Mouse (Mus musculus) macrophage (primary cell): Measurements from ENCODE around the gene Pik3c2b. TPM values are rescaled to one million over a fixed set of nuclear protein-coding genes. Genes with fewer than 3 reads are reported as not detected.

Experiments
- H3K27ac ChIP-seq: fragments of 350-480 bp; formaldehyde crosslinking; 2 replicates; pipeline ENCODE4 v1.9.0; 2021
- H3K36me3 ChIP-seq: fragments of 350-480 bp; formaldehyde crosslinking; 2 replicates; pipeline ENCODE4 v1.9.0; 2021; ENCODE audit errors: inconsistent target
- H3K4me3 ChIP-seq: fragments of 350-480 bp; formaldehyde crosslinking; 2 replicates; pipeline ENCODE4 v1.9.0; 2021; ENCODE audit errors: inconsistent target
- H3K79me2 ChIP-seq: fragments of 350-480 bp; formaldehyde crosslinking; 2 replicates; pipeline ENCODE4 v1.9.0; 2021; ENCODE audit errors: inconsistent target
- WGBS: methylation state at CpG from one replicate; pipeline ENCODE4 v1.1.7; 2026; ENCODE audit warnings: inconsistent platforms; ENCODE audit not compliant: missing documents; 5-methylcytosine and 5-hydroxymethylcytosine counted together
- polyA plus RNA-seq: library from polyadenylated mRNA; stranded (reverse); fragments of 250-400 nt; gene quantifications from 3 replicates; pipeline ENCODE4 v1.2.4, GENCODE M21; 2018; ENCODE audit warnings: inconsistent platforms

The Pik3c2b gene
- polyA plus RNA-seq, 1 experiment from 2014 or later: 0.04 TPM

DNA sequence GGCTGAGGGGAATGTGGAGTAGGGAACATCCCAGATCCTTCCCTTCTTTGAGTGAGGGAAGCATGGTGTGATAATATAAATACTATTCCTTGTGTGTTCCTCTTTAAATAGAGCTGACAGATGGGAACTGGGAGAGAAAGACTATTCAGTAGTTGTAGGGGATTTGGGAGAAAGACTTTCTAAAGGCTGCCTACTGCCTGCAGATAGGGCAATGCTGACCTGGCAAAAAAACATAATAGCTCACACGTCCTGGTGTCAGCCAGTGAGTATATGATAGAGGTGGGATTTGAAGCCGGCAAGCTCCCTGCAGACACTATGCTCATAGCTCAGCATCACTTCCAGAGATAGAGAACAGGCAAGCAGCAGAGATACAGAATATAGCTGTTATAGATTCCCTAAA, 3.2 kb downstream of the Pik3c2b start:
- Histone ChIP-seq H3K27ac (no peak overlapping the region), H3K4me3 (no peak overlapping the region), H3K79me2 (no peaks in the 10 kb centered on the region), H3K36me3 (no peaks in the 10 kb centered on the region)
- 89% methylated on average over 2 of the region's 2 CpGs for WGBS

DNA sequence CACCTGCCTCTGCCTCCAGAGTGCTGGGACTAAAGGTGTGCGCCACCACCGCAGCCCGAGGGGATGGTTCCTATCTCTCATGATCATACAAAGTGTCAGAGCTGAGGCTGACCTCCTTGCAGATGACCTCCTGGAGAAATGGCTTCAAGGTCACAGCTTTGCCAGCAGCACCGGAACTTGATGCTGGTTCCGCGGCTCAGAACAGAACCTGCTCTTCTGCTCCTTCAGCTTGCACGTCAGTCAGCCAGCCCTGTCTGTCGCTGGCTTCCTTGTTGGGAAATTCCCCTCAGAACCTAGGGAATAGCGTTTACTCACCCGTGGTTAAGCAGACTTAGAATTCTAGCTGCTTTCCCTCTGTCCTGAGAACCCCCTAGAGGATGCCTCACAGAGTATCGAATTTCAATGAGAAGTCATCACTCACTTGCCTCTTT, 4.5 kb downstream of the Pik3c2b start:
- H3K36me3 ChIP-seq: no peaks in the 10 kb centered on the region
- 83% methylated on average over 11 of the region's 11 CpGs for WGBS
- H3K4me3 ChIP-seq: no peak overlapping the region
- H3K27ac ChIP-seq: no peak overlapping the region
- H3K79me2 ChIP-seq: no peaks in the 10 kb centered on the region

- no peaks in the 10 kb centered on the region for H3K36me3 ChIP-seq
- no peak overlapping the region for H3K4me3 ChIP-seq
- H3K27ac ChIP-seq: no peak overlapping the region
- 91% methylated on average over 2 of the region's 2 CpGs for WGBS
- no peaks in the 10 kb centered on the region for H3K79me2 ChIP-seq
Measured at GRCm38 (mm10) chr1:133051829-133052228, 6.4 kb downstream of the Pik3c2b start.

- WGBS: 98% methylated on average over 5 of the region's 5 CpGs
- Histone ChIP-seq H3K4me3 (no peak overlapping the region), H3K36me3 (no peaks in the 10 kb centered on the region), H3K27ac (no peak overlapping the region), H3K79me2 (no peaks in the 10 kb centered on the region)
Measured at GRCm38 (mm10) chr1:133053034-133053433, 7.6 kb downstream of the Pik3c2b start.

DNA sequence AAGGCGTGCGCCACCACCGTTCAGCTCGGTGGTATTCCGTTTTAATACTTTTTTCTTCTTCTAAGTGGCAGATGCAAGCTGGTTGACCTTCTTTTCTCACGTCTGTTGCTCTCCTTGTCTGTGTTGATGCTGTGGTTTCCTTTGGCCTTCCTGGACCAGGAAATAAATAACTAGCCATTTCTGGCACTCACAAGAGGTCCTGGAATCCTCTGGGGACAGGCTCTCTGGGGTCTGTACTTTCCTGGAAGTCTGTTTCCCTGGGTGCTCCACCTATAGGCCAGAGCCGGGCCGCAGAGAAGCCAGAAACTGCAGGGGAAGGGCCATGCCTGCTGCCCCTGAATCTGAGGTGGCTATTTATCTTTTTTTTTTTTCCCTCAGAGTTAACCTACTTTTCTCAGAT, 8.9 kb downstream of the Pik3c2b start:
- H3K36me3 ChIP-seq: no peaks in the 10 kb centered on the region
- WGBS: 81% methylated on average over 8 of the region's 8 CpGs
- no peak overlapping the region for H3K27ac ChIP-seq
- no peak overlapping the region for H3K4me3 ChIP-seq
- no peaks in the 10 kb centered on the region for H3K79me2 ChIP-seq

DNA sequence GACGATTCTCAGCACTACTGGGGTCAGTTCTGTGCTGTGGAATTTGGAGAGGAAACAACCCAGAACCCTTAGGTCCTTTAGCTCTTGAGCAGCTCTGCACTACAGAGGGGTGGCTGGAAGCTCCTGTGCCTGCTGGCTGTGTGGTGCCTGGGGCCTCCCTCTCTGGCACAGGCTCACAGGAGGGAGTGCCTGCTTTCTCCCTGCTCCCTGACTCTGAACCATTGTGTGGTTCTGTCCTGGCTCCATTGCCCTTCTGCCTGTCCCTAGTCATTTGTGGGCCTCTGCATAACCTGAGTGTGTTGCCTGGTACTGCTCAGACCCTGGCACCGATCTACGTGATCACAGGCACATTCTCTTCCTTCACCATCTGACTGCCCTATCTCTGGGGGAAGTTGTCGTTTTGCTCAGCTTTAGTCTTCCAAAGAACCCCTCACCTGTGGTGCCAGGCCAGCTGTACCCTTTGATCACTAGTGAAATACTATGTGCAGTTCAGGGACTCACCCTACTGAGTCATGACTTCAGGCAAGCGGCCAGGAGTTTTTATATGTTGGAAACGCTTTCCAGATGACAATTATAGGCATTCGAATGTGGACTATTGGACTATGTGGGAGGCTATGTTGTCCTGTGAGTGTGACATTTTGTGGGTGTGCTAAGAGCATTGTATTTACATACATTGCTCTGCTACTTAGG, 12.0 kb downstream of the Pik3c2b start:
- Histone ChIP-seq H3K27ac (no peak overlapping the region), H3K4me3 (no peak overlapping the region), H3K36me3 (no peaks in the 10 kb centered on the region), H3K79me2 (no peaks in the 10 kb centered on the region)
- WGBS: 43% methylated on average over 7 of the region's 7 CpGs

DNA sequence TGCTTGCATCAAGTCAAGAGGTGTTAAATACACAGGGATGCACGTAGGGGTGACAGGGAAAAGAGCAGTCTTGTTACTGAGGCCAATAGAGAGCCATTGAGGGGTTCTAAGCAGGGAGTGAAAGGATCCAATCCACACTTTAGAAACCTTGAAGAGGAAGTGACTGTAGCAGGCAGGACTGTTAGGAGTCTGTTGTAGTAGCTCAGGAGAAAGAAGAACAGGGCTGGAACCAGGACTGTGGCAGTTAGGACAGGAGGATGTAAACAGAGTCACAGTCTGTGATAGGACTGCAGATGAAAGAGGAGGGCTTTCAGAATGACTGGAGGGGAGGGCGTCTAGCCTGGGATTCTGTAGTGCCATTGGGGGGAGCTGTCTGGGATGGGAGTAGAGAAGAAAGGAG, 14.1 kb downstream of the Pik3c2b start:
- Histone ChIP-seq H3K27ac (no peak overlapping the region), H3K79me2 (no peaks in the 10 kb centered on the region), H3K4me3 (no peak overlapping the region), H3K36me3 (no peaks in the 10 kb centered on the region)
- WGBS: 85% methylated on average over 1 of the region's 2 CpGs

DNA sequence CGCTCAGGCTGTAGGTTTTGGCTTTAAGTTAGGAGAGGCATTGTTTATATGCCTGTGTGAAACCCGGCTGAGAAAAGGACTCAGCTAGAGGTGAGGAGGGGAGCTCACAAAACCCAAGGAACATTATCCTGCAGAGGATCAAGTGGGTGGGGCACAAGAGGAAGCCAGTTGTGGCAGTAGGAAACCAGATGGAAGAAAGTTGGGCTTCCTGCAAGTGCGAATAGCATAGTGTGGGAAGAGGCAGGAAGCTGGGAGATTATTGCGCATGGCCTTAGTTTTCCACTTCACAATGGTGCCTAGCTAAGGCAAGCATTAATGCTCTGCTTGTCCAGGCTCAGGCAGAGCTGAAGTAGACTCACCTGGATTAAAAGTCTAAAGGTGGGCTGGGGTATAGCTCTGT, 15.2 kb downstream of the Pik3c2b start:
- Histone ChIP-seq H3K36me3 (no peaks in the 10 kb centered on the region), H3K4me3 (no peak overlapping the region), H3K79me2 (no peaks in the 10 kb centered on the region), H3K27ac (no peak overlapping the region)
- 64% methylated on average over 4 of the region's 4 CpGs for WGBS

- H3K36me3 ChIP-seq: no peaks in the 10 kb centered on the region
- H3K79me2 ChIP-seq: no peaks in the 10 kb centered on the region
- no peak overlapping the region for H3K27ac ChIP-seq
- 96% methylated on average over 6 of the region's 6 CpGs for WGBS
- no peak overlapping the region for H3K4me3 ChIP-seq
Measured at GRCm38 (mm10) chr1:133063164-133063563, 17.7 kb downstream of the Pik3c2b start.

DNA sequence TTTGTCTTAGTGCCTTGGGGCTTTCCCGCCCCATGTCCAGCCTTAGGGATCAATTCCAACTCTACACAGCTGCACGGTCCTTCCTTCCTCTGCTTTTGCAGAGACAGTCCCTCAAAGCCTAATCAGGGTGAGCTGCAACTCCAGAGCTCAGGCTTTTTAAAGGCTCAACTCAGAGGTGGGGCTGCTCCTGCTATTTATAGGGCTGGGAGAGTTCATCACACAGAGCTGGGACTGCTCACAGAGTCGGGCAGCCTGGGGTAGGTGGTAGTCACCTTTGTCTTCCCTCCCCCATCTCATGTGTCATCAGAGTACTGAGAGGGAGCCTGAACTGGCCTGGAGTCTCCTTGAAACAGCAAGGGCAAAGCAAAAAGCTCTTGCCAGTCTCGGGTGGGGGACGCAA, 22.8 kb downstream of the Pik3c2b start:
- no peaks in the 10 kb centered on the region for H3K79me2 ChIP-seq
- H3K36me3 ChIP-seq: no peaks in the 10 kb centered on the region
- 92% methylated on average over 5 of the region's 5 CpGs for WGBS
- H3K27ac ChIP-seq: no peak overlapping the region
- H3K4me3 ChIP-seq: no peak overlapping the region

DNA sequence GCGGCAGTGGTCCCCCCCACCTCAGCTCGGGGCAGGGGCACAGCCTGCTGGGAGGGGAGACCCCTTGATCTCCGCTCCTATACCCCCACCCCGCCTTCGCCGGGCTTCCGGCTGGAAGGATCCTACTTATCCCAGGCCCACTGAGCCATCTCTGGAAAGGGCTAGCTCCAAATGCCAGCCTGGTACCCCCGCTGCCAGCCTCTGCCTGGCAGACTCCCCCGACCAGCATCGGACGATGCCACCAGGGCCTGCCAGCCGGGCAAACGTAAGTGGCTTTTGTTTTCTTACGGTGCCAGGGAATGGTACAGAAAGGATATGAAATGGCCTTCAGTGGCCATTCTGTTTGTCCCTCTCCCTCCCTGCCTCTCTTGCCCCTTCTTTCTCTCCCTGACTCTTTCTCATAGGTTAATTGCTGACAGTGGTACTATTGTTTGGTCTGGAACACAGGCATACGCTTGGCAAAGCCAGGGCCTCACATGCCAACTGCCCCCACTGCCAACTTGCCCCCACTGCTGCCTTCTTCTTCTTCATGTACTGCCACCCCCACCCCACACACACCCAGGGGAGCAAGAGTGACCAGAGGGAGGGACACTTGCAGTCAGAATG, 23.3 kb downstream of the Pik3c2b start:
- Histone ChIP-seq H3K36me3 (no peaks in the 10 kb centered on the region), H3K4me3 (no peak overlapping the region), H3K27ac (no peak overlapping the region), H3K79me2 (no peaks in the 10 kb centered on the region)
- WGBS: 95% methylated on average over 15 of the region's 15 CpGs

- Histone ChIP-seq H3K4me3 (no peak overlapping the region), H3K27ac (no peak overlapping the region)
- WGBS: 79% methylated on average over 12 of the region's 12 CpGs
Measured at GRCm38 (mm10) chr1:133069275-133070120, 24.0 kb downstream of the Pik3c2b start.

DNA sequence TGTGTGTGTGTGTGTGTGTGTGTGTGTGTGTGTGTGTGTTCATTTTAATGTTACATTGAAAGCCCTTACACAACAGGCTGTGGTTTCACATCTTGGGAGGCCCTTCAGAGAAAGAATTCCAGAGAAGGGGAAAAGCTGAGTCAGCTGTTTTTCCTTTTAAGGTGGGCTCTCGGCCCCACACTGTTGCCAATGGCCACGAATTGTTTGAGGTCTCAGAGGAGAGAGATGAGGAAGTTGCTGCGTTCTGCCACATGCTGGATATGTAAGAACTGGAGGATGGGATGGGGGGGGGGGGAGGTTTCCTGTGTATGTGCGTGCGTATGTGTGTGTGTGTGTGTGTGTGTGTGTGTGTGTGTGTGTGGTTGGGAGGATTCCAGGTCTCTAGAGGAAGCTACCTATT, 24.7 kb downstream of the Pik3c2b start:
- WGBS: 40% methylated on average over 1 of the region's 5 CpGs
- H3K36me3 ChIP-seq: no peaks in the 10 kb centered on the region

More at GRCm38 (mm10) chr1:133069275-133070120, 24.0 kb downstream of the Pik3c2b start:
- H3K79me2 ChIP-seq: no peaks in the 10 kb centered on the region
- H3K36me3 ChIP-seq: no peaks in the 10 kb centered on the region

DNA sequence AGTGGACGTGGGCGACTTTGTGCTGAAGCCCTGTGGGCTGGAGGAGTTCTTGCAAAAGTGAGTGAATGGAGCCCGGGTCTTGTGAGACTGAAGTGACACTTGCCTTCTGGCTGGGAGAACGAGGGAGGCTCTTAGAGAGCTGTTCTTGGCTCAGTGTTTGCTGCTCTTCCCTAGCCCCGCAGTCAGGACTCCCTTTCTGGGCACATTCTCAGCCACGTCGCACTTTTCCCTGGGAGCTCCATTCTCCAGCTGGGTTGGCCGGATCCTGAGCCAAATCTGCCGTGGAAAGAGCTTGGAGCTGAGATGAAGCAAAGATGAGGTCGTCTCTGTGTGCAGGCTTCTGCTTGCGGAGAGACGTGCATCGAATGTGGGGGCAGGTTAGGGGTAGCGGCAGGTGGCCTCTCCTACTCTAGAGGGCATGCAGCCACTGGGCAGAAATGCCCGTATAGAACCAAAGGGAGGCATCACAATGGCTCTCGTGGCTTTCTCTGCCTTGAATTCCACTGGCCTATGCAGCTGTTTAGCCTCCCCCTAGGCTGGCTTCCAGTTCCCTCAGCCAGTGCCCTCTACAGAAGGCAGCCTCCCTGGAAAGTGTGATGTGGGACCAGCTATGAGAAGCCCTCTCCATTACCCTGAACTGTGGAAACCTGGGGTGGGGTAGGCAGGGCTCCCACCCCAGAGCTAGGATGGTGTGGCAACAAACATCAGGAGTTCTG, 26.4 kb downstream of the Pik3c2b start:
- no peak overlapping the region for H3K4me3 ChIP-seq
- H3K36me3 ChIP-seq: no peaks in the 10 kb centered on the region
- no peaks in the 10 kb centered on the region for H3K79me2 ChIP-seq
- 78% methylated on average over 16 of the region's 16 CpGs for WGBS
- H3K27ac ChIP-seq: no peak overlapping the region

More for the DNA sequence above, 24.7 kb downstream of the Pik3c2b start:
- Histone ChIP-seq H3K79me2 (no peaks in the 10 kb centered on the region), H3K4me3 (no peak overlapping the region), H3K27ac (no peak overlapping the region)
